Mouse (Mus musculus) mouse trophoblast stem cell (cell line): Measurements from ENCODE around the gene Cdh3.

ENCODE experiments used
- in situ Hi-C, 2 experiments: fragments of 300-500 bp; cut with MseI, MboI; formaldehyde crosslinking; loops; 2 replicates in 1 of 2; 3 replicates in 1 of 2; pipeline ENCODE4 v1.15.1; 2025

The Cdh3 gene

DNA sequence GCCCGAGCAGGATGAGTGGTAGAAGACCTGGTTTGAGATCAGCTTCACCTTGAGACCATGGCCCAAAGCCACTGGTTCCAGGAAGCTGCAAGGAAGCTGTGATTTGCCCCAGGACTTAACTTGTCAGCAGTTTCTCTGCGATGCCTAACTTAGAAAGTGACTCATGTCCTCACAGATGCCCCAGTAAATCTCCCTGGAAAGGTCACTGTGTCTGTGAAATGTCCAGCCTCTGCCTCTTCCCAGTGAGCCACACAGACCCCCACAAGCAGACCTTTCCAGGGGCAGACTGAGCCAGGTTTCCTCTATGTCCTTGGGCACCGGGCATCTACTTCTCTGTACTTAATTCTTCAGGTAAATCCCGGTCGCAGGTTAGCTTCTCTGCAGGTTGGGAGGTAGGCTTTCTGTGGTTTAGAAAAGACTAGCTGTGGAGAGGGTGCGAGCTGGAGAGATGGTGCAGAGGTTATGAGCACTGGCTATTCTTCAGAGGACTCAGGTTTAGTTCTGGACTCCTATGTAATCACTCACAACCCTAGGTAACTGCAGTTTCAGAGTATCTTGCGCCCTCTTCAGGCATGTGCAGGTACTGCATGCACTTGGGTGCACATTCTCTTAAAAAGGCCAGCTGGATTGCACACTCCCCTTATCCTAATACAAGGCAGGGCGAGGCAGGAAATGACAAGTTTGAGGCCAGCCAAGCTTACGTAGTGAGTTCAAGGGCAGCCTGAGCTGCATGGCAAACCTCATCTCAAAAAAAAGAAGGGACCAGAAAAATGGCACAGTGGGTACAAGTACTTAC is 16.7 kb downstream of the Cdh3 start:
- in situ Hi-C loops = no loop called here

DNA sequence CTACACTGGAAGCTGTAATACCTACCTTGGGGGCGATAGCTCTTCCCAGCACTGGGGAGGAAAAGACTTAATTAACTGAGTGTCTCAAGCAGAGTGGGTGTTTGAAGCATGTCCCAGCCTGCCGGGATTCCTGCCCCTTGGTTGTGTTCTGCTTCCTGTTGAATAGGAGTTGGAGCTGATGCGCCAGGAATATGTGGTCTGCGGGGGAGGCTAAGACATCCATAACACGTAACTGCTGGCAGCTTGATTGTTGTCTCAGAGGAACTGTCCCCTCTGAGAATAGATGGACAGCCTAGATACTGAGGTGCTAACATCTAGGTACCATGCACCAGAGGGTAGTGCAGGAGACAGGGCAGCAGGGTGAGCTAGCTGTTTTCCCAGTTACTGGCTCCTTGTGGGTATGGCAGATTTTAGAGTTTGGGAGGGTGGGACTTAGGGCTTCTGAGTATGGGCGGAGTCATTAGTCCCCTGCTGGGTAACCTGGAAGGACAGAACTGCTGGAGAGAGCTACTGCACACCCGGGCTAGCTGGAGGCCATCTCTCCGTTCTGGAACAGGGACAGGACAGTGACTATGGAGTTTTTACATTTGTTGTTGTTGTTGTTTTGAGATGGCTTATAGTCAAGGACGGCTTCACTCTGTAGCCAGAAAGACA is 18.0 kb downstream of the Cdh3 start:
- in situ Hi-C loops = no loop called here

DNA sequence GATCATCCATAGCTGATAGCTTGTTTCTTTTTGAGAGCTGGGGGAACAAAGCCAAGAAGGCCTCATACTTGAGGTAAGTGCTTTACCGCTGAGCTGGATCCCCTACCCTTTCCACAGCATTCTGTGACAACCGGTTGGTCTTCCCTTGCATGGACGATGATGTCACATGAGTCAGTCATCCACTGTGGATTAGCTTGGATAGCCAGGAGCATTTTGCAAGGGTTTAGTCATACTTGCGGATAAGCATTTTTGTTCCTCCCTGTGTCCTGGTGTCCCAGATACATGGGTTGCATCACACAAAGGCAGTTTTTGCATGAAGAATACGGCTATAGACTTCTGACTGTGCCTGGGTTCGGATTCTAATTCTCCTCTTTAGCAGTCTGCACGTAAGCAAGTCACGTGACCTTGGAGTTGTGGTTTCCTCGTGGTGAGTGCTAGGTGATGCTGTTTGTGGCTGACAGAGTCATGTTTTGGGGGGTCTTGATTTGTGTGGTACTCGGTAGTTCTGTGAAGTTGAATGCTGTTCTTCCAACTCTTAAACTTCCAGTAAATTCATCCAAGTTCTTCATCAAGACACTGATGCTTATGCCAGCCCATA is 19.3 kb downstream of the Cdh3 start:
- in situ Hi-C loops = loop anchor here (5.0 kb wide), 1 partner anchor 98 kb away; no protein-coding TSS in a partner anchor

DNA sequence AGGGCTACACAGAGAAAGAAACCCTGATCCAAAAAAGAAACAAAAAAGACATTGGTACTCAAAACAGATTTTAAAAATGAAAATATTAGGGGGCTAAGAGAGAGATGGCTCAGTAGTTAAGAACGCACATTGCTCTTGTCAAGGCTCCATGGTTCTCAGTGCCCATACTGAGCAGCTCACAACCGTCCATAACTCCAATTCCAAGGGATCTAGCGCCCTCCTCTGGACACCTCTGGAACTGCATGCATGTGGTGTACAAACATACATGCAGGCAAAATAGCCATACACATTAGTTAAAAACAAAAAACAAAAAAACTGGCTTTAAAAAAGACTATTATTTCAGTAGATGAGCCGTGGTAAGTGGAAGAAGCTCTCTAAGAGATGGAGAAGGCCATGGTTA is 19.9 kb downstream of the Cdh3 start:
- in situ Hi-C loops = loop anchor here (5.0 kb wide), 1 partner anchor 98 kb away; no protein-coding TSS in a partner anchor

DNA sequence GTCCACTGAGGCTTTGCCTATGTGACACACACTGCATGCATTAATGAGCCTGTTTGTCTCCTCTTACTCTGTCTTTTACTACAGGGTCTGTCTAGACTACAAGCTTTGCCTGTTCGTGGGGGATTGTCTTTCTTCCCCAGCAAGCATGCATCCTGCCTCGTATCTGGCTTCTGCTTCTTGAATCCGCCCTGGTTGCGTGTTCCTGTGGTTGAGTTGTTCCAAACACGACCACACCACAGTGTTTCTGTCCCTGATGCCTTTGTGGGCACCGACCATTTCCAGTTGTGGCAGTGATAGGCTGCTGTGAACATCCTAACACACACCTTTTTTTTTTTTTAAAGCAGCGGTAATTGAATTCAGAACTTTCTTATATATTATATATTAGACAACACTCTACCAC is 23.0 kb downstream of the Cdh3 start:
- in situ Hi-C loops = loop anchor here (5.0 kb wide), 1 partner anchor 101 kb away; no protein-coding TSS in a partner anchor

DNA sequence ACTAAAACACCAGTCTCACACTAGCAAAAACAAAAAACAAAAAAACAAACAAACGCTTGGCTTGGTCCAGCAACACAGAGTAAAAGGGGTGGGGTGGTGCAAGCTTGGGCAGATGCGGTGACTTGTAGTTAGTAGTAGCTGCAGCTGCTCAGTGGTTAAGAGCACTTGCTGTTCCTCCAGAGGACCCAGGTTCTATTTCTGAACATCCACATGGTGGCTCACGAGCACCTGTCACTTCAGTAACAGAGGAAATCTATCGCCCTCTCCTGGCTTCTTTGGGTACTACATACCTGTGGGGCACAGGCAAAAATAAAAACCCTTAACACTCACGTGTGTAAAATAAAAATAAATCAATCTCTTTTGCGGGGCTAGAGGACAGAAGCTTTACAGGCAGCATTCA is 23.8 kb downstream of the Cdh3 start:
- in situ Hi-C loops = loop anchor here (5.0 kb wide), 1 partner anchor 102 kb away; no protein-coding TSS in a partner anchor

DNA sequence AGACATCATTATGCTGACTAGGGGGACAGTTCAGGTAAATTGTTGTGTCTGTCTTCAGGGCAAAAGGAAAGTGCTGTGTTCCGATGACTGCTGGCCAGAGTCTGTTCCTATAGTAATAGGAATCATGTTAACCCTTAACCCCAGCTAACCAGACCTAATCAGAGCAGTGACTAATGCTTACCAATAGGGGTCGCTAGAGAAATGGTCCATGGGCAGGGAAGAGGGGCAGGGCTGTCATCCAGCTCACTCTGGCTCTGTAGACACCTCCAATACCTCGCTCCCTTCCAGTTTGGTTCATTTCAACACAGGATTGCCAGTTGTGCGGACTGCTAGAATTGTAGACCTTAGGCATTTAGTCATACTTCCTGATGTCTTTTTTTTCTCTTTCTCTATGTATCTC is 24.8 kb downstream of the Cdh3 start:
- in situ Hi-C loops = no loop called here

DNA sequence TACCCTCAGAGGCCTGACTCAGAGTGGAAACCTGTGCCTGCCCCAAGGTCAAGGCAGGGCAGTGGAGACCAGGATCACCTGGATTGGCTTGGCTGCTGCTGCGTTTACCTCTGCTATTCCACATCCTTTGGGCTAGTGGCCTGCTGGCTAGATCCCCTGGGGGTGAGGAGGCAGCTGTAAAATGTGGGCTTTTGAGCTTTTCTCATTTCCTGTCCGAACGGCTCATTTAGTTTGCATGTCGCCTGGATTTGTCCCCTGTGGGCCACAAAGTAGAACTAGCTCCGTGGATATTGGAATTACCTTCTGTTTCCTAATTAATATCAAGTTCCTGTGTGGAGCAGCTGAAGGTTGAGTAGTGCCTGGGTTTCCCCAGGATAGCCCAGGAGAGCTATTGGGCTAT is 28.5 kb downstream of the Cdh3 start:
- in situ Hi-C loops = no loop called here

DNA sequence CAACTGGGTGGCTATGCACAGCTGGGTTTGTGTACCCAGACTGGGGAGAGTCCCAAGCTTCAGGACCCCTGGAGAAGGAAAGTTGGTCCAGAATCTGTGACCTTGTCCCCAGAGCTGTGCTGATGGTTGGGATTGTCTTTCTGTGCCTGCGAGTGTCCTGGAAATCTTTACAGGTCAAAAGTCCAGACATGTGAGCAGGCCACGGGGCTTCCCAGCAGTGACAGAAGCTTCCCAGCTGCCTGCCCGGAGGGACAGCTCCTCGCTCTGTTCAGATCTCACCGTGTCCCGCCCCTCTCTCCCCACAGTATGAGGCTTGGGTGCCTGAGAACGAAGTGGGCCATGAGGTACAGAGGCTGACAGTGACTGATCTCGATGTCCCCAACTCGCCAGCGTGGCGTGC is 30.3 kb downstream of the Cdh3 start:
- in situ Hi-C loops = no loop called here

DNA sequence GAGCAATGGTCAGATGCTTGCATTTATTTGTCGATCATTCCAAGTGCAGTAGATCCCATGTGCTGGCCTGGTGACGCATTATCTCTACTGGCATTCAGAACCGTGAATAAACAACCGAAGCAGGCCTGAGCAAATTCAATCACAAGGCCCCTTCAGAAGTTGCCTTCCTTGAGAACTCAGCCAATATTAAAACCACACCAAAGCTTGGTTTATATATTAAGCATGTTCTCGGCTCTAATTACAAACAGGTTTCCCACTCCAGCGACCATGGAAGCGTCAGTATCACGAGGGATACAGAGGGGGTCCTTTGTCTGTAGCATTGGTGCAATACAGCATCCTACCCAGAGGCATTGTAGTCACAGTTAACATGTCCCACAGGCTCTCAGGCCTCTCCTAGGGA is 32.4 kb downstream of the Cdh3 start:
- in situ Hi-C loops = no loop called here

DNA sequence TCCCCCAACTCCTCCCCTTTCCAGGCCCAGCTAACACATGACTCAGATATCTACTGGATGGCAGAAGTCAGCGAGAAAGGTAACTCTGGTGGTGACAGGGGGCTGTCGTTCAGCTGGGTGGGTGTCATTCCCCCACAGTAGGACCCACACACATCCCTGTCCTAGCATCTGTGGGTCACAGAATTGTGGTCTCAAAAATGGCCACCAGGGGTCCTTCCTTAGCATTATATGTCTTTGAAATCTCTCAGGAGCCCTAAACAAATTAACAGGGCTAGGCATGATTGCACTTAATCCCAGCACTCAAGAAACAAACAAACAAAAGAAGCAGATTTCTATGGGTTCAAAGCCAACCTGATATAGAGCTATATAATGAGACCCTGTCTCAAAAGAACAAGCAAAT is 34.5 kb downstream of the Cdh3 start:
- in situ Hi-C loops = no loop called here

DNA sequence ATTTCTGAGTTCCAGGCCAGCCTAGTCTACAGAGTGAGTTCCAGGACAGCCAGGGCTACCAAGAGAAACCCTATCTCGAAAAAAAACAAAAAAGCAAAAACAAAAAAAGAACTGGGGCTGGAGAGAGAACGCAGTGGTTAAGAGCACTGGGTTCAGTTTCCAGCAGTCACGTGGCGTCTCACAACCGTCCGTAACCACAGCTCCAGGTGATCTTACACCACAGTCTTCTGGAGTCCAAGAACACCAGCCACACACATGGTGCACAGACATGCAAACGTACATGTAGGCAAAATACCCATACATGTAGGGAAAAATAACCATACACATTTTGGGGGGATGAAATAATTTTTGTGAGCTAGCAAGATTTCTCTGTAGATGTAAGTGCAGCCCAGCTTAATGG is 36.1 kb downstream of the Cdh3 start:
- in situ Hi-C loops = no loop called here

DNA sequence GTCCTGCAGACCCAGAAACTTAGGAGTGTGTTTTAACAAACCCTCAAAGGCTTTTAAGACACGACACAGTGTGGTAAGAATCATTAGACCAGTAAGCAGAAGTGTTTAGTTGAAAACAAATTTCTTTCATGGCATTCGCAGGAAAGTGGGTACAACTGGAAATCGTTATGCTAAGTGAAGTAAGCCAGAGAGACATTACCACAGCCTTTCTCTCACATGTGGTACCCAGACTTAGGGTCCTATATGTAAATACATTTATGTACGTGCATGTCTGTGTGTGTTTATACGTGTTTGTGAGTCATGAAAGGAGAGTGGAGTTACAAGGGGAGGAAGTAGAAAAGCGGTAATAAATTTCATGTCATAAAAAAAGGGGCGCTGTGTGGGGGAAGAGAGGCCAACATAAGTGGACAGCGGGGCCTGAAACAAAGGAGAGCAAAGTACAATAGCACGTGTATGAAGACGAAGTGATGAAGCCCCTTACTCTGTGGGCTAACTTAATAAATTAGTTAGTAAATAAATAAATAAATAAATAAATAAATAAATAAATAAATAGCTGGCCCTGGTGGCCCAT is 37.8 kb downstream of the Cdh3 start:
- in situ Hi-C loops = no loop called here

DNA sequence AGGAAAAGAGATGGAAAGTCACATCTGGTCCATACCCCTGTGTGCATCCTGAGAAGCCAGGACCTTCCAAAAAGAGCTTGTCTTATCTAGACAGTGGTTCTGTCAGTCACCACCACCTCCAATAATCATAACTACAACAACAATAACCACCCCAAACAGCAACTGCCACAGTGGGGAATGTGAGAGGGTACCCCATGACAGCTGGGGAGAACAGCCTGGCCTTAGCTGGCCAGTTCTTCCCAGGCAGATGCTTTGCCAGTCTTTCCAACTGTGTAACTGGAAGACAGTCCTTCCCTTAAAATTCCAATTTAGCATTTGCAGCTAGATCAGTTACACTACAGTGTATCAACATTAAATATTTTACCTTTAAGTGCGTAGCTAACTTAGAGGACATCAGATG is 40.2 kb downstream of the Cdh3 start:
- in situ Hi-C loops = no loop called here

DNA sequence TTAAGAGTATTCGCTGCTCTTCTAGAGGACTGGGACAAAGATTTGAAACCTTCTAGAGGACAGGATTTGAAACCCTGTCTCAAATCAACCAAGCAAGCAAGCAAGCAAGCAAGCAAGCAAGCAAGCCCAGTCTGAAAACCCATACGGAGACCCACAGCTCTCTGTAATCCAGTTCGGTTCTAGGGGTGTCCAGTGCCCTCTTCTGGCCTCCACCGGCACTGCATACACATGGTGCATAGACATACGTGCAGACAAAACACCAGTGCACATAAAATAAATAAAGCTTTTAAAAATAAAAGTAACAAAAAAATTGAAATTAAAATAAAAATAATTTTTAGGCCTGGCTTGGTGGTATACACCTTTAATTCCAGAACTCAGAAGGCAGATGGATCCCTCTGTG is 43.3 kb downstream of the Cdh3 start:
- in situ Hi-C loops = no loop called here

DNA sequence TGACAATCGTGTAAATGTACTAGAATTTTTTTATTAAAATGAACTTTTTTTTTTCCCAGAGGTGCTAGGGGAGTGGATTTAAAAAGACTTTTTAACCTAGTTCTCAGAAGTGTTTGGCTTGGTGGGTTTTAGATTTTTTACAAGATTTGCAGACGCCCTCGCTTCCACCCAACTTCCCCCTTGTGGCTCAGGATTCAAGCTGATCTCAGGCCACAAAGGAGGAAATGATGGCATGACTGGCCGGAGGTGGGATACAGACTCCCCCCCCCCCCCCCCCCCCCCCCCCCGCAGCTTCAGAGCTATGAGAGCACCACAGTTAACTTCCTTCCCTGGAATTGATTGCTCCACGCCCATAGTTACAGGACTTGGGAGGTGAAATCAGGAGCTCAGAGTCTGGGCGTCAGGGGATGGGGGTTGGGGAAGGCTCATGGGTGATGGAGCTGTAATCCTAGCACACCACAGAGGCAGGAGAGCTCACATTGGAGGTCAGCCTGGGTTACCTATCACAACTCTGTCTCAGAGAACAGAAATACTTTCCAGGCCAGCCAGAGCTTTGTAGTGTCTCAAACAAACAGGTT is 45.5 kb downstream of the Cdh3 start:
- in situ Hi-C loops = no loop called here

DNA sequence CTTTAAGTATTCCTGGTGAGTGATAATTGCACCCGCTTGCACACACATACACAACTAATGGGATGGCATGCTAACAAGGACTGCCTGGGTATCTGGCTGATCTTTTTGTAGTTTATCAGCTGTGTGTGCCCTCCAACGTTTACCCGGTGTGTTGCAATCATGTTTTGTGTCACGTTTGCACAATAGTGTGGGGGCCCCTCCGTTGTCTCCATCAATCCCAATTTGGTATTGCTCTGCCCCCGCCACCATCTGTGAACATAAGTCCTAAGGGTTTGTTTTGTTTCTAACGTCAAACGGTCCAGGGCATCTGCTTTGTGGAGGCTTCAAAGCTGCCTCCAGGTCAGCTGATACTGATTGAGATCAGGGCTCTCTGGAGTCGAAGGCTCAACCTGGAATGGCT is 49.2 kb downstream of the Cdh3 start:
- in situ Hi-C loops = loop anchor here in 1 of 2 experiments (5.0 kb wide), 1 partner anchor 87 kb away; no protein-coding TSS in a partner anchor

DNA sequence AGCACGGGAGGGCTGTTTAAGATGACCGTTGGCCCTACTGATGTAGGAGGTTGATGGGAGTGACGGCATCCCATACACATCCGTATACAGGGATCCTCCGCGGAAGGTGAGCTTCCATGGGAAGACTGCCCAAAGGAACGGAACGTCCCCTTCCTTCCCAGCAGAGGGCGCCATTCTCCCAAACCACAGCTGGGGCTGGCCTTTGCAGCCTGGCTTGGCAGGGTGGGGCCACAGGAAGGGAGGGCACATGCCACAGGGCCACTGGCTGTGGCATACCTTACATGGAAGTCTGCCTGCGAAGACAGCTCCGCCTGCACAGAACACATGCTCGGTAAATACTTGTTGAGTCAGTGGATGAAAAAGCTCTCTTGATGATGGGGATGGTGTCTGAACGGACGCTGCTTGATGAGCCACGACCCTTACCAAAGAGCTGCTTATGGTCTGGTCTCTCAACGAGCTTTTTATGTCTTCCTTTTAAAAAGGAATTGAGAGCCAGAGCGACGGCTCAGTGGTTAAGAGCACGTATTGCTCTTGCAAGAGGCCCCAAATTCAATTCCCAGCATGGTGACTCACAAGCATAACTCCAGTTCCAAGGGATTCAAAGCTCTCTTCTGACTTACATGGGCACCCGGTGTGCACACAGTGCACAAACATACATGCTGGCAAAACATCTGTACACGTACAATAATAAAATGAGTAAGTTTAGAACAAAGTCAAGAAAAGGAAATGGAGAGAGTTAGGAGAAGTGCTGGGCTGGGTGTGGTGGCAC is 50.6 kb downstream of the Cdh3 start:
- in situ Hi-C loops = loop anchor here in 1 of 2 experiments (5.0 kb wide), 1 partner anchor 86 kb away; no protein-coding TSS in a partner anchor

DNA sequence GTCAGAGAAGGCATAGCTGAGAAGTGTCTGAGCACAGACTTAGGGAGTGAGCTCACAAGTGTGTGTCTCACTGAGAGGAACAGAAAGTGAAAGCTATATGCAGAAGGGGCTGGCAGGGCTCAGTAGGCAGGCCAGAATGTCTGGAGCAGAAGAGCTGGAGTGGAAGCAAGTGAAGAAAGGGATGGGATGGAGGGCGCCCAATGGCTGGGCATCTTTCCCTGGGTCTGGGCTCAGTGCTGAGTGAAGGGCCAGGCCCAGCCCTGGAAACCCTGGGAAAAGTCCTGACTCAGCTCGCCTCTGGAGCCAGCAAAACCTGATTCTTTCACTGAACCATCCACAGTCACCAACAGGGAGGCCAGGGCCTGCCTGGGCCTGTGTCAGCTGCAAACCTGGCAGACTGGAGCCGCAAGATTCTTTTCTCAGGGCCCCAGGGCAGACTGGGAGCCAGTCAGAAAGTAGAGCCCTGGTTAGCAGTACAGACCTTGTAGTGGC is 53.0 kb downstream of the Cdh3 start:
- in situ Hi-C loops = loop anchor here in 1 of 2 experiments (5.0 kb wide), 1 partner anchor 84 kb away; no protein-coding TSS in a partner anchor

DNA sequence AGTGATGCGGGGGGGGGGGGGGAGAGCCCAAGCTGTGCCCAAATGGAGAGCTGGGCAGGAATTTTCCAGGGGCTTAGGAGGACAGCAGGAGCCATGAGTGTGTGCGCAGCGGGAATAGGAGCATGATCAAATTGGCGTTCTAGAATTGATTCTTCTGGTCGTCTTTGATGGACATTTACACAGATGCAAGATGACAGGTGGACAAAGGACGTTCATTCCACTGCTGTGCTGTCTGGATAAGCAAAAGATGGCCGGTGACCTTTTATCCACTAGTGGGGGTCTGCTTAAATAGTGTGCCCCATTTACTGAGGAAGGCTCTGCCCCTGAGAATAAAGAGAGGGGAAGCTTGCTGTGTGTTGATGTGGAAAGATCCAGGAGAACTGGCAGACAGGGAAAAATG is 58.3 kb downstream of the Cdh3 start:
- in situ Hi-C loops = no loop called here

DNA sequence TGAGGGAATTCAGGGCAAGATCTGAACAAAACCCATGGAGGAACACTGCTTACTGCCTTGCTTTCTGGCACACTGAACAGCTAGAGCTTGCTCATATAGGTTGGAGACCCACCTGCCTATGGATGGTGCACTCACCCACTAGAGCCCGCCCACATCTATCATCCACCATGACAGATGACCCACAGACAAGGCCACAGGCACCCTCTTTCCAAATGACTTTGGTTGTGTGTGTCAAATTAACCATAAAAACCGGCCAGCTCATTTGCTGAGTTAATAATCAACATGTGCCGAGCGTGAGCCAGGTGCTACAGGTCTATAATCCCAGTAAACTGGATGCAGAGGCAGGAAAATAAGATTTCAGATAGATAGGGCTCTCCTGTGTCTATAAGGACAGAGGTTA is 59.7 kb downstream of the Cdh3 start:
- in situ Hi-C loops = loop anchor here in 1 of 2 experiments (10.0 kb wide), 1 partner anchor 74 kb away; no protein-coding TSS in a partner anchor
